Mouse (Mus musculus) adrenal gland (tissue): ENCODE results near the gene Stk11.

Source experiments
- intact Hi-C: fragments of 180-260 bp; cut with DNase I; formaldehyde crosslinking; loops from one replicate; pipeline ENCODE4 v1.15.1; 2025
- long read RNA-seq, 2 experiments: library from polyadenylated mRNA; unstranded; transcript quantifications; one replicate each; pipeline ENCODE4 v2.0.0; 2020; ENCODE audit warnings: borderline replicate concordance in 1 of 2; ENCODE audit not compliant: insufficient replicate concordance in 1 of 2

Gene Stk11
- long read RNA-seq, experiment 1, partial matches to known transcripts = 3 of 9 reads
- long read RNA-seq, experiment 1, other reads (novel, unspliced or antisense) = 3 of 9 reads
- long read RNA-seq, experiment 2, partial matches to known transcripts = 7 of 11 reads
- long read RNA-seq, experiment 2, other reads (novel, unspliced or antisense) = 0 of 11 reads

DNA sequence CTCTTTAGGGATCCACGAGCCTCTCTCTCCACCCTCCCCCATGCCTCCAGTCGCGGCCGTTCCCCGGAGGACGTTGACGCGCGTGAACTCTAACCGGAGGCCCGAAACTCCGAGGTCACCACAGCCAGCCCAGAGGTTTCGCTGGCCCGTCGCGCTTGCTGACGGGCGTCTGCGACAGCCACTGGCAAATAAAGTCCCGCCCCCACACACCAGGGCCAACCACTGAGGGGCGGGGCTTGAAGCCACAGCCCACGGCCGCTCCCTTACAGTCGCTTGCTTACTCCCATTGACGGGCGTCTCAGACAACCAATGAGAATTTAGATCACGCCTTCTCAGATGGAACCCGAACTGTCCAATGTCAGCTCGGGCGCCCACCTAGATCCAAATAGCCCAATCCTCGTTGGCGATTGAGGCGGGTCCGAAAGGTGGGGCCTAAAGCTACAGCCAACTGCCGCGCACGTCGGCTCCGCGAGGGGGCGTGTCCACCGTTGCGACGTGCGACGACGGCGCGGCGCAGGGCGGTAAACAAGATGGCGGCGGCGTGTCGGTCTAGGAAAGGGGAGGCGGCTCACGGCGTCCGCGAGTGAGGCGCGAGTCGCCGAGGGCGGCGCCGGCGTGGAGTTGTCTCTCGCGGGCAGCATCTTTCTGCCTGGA is at the start of gene Stk11:
Gene Stk11 (plus strand): TSS at position 514 of the 654 bp plus-strand sequence.
- intact Hi-C loops = loop anchor here (1.0 kb wide), 1 partner anchor 62 kb away; no protein-coding TSS in a partner anchor

DNA sequence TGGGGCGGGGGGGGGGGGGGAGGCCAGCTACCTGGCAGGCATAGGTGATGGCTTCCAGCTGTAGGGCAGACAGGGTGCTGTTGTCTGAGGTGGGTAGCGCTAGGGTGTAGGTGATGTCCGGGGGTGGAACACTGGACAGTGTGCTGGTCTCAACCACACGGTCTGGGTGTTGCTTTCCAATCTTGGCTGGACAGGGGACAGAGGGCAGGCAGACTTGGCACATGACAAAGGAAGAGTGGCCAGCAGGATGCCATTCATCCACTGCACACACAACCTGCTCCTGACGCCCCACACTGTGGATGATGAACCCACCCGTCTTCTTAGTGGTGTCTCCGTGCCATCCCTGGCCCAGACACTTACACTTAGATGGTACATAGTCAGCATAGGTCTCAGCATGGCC is 46.4 kb upstream of the Stk11 start:
- intact Hi-C loops = no loop called here

DNA sequence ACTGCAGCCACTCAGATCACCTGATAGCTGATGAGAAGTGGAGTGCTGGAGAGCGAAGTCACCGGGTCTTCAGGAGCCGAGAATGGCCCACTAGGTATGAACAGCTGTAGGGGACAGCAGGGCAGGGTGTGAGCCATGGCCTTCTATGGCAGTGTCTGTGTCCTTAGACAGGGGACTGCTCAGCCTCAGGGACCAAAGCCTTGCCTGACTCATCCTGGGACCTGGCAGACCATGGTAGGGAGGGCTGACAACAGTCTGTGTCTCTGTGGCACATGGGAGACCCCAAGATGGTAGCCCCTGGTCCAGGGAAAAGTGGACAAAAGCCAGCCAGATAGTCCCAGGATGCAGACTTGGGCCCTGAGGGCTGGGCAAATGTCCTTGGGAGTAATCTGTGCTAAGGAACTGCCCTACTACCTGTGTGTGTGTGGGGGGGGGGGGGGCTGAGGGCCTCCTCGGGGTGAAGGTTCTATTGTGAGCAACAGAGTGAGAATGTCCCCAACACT is 45.6 kb upstream of the Stk11 start:
- intact Hi-C loops = no loop called here

DNA sequence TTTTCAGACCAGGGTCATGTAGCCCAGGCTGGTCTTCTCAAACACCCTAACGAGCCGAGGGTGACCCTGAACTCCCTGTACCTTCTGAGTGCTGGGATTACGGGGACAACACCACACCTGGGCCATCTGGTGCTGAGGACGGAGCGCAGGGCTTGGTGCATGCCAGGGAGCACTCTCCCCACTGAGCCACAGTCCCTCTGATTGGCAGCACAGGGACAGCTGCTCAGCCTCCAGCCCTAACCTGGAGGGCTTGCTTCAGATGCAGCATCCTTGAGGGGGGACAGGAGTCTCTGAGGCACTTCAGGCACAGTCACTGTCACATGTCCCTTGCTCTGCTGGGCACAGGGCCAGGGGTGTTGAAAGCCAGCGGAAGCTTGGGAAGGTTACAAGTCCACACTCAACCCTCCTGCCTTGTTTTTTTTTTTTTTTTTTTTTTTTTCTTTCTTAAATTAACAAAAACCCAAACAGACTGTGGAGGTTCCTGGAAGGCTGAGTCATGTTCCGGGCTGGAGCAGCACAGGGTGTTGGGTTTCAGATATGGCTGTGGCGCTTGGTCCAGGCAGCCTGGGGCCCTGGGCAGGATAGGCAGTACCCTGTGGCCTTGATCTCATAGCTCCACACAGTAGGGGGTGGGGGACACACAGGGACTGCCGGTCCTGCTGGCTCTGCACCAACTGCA is 44.6 kb upstream of the Stk11 start:
- intact Hi-C loops = no loop called here

DNA sequence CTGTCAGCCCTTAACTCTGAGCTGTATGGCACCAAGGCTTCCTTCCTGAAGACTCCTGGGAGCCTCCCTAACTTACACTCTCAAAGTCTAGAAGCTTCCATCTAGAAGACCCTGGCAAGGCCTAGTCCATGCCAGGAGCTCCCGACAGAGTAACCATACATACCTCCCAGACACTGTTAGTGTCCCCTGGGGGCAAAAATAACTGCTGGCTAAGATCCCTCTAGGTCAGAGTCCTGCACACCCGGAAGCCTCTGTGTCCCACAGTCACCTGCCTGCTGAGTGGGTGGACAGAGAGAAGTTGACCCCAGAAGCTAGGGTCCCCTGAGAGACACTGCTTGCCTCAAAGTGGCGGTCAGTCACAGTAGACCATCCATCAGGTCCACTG is 44.1 kb upstream of the Stk11 start:
- intact Hi-C loops = no loop called here

DNA sequence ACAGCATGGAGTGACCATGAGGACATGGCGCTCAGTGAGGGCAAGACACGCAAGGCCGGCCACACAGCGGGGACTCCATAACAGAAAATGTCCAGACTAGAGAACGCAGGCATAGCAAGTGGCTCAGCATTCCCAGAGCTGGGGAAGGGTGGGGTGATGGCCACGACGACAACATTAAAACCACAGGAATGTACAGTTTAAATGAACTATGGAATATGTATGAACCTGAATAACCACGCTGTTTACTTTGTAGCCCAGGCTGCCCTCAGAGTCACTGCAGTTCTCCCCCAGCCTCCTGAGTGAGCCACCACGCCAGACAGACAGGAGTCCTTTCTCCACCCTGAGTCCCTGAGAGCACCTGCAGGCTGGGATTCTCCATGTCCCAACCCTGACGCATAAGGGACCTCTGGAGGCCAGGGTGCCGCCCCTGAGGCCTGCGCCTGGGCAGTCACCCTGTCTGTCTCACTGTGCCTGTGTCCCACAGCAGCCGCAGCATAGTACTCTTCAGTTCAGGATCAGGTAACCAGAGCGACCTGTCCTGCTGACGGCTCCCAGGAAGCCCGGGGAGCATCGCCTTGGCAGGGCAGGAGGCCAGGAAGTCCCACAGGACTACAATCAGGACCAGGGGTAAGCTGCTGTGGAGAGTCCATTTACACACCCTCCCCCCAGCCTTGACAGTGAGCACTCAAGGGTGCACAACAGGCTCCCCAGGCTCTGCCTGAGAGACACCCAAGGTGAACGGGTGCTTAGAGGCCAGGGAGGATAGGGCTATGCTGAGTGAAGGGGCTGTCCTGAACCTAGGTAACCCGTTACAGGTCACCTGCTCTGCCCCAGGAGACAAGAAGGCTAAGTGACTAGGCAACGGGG is 42.7 kb upstream of the Stk11 start:
- intact Hi-C loops = no loop called here

DNA sequence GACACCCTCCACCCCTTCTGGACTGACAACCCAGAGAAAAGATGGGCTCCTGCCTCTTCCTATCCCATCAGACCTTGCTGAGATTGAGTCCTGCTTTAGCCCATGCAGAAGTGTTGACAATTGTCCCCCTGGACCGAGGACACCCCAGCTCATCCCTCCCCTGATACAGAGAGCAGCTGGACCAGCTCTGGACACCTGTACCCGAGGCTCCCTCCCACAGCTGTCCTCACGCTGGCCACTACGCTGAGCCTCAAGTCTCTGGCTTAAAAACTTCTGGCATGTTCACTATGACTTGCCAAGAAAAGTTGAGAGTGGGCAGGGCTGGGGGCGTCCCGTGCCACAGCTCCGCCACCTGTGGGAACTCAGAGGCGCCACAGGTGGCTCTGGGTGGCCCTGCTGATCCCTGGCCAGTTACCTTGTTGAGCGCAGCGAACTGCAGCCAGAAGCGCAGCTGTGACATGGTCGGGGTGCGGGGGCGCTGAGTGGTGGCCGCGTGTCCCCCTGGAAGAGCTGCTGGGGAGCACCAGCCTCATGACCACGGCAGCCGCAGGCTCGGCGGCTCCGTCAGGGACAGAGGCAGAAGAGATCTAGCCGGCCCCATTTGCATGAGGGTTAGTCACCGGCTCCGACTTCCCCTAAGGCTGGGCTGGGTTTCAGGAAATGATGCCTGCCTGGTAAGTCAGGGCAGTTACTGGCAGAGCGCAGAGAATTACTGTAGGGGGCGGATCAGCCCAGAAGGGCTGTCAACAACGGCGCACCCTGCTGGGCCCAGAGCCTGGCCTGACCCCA is 40.6 kb upstream of the Stk11 start:
- intact Hi-C loops = loop anchor here (5.0 kb wide), 1 partner anchor 37 kb away; no protein-coding TSS in a partner anchor

DNA sequence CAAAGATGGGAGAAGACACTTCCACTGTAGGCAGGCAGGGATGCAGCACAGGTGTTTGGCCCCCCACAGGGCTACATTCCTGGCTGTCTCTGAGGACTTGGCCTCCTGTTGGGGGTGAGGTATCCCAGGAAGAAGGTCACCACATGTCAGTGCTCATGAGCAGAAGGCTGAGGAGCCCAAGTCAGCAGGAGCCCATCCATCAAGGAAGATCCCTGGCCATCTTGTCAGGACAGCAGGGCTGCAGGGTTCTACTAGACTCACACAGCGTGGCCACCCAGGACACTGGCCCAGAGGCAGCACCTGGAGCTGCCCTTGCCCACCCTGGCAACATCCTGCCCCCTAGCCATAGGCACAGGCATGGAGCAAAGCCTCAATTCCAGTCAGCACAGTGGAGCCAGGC is 39.7 kb upstream of the Stk11 start:
- intact Hi-C loops = loop anchor here (5.0 kb wide), 1 partner anchor 36 kb away; no protein-coding TSS in a partner anchor

DNA sequence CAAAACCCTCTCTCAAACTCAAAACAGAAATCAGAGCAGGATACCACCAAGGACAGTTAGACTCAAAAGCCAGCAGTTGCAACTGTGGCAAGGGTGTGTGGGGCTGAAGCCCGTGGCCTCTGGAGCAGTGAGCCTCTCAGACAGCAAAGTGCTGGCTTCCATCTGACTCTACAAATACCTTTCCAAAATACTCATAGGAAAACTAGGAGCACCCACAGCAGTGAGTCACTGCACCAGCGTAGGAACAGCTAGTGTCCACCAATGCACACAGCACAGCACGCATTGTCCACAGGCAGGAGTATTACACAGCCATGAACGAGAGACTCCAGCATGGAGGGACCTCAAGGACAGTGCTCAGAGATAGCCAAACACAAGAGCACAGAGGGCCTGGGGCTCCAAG is 39.2 kb upstream of the Stk11 start:
- intact Hi-C loops = loop anchor here (5.0 kb wide), 1 partner anchor 36 kb away; no protein-coding TSS in a partner anchor

DNA sequence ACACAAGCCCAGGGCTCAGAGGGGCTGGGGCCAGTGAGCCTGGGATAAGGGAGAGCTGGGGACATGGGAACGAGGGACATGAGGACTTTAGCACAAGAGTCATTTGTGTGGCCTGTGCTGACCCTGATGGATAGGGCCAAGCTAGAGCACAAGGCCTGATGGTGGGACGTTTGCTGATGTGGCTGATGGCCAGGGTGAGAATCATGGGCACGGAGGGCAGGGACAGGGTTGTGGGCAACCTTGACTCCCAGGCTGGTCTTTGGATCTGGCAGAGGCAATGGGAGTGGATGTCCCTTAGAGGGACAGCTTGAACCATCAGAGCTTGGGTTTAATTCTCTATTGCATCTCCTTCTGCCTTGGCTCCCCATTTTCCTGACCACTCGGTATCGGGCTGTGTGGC is 38.3 kb upstream of the Stk11 start:
- intact Hi-C loops = loop anchor here (5.0 kb wide), 1 partner anchor 35 kb away; no protein-coding TSS in a partner anchor

DNA sequence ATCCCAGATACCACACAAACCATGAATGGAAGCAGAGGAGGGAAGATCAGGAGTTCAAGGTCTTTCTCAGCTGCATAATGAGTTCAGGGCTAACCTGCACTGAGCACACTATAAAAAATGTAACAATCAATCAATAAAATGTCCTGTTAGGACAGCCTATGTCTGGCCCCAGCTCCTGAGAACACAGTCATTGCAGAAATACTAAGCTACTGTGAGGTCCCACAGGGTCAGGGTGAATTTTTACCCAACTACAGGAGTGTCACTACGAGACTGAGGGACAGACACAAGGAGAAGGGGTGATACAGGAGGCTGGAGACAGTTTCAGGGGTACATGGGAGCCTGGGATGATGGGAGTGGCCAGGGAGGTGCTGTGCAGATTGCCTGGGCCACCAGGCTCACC is 37.2 kb upstream of the Stk11 start:
- intact Hi-C loops = loop anchor here (5.0 kb wide), 1 partner anchor 34 kb away; no protein-coding TSS in a partner anchor

DNA sequence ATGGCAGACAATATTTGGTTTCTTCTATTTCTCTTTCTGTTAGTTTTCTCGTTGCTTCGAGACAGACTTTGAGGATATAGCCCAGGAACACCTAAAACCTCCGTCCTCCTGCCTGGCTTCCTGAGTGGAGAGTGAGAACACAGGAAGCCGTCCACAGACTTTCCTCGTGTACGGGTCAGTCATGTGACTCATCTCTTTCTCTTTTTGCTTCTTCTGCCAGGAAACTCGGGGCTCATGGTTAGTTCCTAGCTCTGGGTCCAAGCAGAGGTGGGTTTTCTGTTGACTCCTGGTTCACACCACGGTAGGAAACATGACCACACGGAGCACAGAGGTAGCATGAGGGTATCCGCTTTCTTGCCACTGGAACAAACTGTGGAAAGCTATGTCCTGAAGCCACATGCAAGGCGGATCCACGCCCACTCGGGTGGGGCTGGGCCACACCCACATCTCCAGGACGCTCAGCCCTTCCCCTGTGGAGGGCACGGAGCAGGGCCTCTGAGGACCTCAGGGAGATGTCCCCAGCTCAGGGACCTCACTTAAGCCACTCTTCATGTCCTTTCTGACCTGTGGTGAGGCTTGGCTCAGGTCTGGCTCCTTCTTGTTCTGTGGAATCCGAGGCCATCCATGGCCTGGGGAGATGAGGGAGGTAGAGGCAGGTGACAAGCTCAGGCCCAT is 35.1 kb upstream of the Stk11 start:
- intact Hi-C loops = no loop called here

DNA sequence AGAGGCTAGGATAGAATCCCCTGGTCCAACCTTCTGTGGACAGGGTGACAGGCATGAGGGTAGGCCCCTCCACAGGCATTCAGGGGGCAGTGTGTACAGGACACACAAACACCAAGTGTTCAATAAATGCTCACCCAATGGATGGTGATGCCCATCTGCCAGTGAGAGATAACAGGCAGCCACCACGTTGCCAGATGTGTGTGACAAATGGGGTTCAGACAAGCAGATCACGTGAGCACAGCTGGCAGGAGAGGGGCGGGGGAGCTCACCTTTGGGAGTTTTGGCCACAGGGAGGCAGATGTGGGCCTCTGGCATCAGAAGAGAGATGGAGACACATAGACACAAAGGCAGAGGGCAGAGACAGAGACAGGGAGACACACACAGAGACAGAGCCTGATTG is 34.5 kb upstream of the Stk11 start:
- intact Hi-C loops = no loop called here

DNA sequence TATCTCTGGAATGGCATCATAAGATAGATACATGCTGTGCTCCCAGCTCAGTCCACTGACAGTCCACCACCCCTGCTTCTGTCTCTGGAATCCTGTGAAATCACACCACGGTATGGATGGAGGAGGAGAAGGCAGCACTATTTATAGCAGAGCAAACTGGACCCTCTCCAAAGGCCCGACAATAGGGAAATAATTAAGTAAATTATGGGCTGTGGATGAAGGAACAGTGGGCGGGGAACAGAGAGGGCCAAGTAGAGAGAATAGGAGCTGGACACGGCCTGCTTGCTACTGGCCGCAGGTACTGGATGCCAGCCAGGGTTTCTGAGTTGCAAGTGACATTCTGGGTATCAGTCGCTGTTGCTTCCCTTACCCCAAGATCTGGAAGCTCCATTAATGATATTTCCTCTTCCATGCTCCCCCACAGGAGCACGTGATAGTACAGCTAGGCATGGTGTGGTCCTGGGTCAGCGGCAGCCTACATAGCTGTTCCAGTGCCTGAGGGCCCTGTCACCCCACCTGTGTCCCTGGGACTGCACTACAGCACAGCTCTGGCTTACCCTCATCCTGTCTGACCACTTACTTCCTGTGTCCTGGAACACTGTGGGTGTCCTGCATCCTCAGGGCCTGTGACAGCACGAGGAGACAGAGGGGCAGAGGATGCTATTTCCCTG is 30.7 kb upstream of the Stk11 start:
- intact Hi-C loops = no loop called here

DNA sequence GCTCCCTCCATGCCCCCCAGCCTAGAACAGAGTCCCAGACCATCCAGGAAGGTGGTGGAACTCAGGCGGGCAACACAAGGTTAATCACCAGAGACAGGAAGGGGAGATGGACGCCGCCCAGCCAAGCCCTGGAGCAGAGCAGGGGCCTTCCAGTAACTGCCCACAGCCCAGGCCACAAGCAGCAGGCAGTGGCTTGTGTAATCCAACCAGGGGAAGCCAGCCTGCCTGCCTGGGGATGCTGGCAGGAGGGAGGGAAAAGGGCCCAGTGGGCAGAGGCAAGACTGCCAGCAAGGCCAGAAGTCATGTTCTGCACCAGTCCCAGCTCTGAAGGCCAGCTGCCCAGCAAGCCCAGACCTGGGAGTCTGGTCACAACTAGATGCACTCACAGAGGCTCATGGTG is 28.8 kb upstream of the Stk11 start:
- intact Hi-C loops = no loop called here

DNA sequence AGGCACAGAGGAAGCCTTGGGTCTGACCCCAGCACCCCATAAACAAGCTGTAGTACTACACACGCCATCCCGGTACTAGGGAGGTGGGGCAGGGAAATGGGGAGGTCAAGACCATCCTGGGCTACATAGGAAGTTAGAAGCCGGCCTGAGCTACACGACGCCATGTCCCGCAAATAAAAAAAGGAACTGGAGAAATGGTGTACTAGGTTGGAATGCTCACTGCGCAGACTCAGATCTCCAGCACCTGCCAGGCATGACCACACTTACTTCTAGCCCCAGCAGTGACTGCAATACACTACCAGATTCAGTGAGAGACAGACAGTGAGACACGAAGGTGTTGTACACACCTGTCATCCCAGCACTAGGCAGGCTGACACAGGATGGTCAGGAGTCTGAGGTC is 28.1 kb upstream of the Stk11 start:
- intact Hi-C loops = no loop called here

DNA sequence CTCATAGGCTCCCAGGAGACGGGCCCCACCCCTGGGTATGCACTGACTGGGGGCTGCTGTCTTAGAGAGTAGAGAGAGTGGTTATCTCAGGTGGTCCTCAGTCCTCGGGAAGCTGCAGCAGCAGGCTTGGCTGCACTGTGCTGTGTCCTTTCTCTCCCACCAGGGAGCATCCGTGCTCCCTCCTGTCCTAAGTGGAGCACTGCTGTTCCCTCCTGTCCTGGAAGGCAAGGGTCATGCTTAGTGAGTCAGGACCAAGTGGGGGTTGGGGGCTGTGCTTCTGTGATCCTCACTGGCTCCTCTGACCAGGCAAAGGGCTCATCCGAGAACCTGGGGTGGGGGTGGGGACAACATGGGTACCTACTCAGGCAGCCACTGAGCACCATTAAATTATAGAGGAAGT is 26.5 kb upstream of the Stk11 start:
- intact Hi-C loops = no loop called here

DNA sequence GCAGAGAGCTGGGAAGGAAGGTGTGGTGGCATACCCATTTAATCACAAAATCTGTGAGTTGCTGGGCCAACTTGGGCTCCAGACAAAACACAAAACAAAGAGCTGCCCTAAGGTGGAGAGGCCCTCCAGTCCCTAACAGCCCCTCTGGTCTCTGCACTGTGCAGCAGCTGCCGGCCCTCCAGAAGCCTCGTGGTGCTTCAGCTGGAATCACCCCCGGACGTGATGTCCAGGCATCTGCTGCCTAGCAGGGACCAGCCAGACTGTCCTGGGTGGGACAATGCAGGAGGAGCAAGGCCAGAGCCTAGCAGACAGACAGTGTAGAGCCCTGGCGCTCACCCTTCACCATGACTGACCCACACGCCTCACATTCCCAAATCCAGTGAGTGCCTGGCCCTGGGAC is 24.1 kb upstream of the Stk11 start:
- intact Hi-C loops = no loop called here

DNA sequence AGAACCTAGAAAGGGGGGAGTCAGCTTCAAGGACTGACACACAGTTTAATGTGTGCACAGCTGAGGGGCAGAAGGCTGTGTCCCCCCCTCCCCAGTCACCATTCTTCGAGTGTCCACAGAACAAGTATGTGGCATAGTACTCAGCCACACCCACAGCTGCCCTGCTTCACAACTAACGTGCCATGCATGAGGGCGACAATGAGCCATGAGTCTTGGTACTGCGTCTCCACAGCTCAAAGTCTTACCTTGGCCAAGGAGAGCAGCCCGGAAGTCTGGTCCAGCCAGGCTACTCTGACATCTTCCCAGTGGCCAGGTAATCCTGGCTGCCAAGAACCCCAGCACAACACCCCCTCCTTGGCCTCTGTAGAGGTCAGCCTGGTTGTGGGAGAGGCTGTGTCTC is 22.9 kb upstream of the Stk11 start:
- intact Hi-C loops = no loop called here
